Mouse (Mus musculus) adrenal gland, postnatal 36 days (tissue): ENCODE data around the gene Ly9. TPM values are rescaled to one million over a fixed set of nuclear protein-coding genes. Genes with fewer than 3 reads are reported as not detected.
A peak's percentile ranks its signal among the peaks of the same experiment; 100 is the strongest.

ENCODE experiments used
- DNase-seq, 2 experiments: peaks; one replicate each; pipeline ENCODE4 v3.0.0; 2021; ENCODE audit warnings: mixed read lengths in 1 of 2
- long read RNA-seq, 2 experiments: library from polyadenylated mRNA; stranded (forward); transcript quantifications; one replicate each; pipeline ENCODE4 v2.0.0; 2021; ENCODE audit warnings: borderline sequencing depth in 2 of 2
- total RNA-seq, 2 experiments: library from RNA; stranded (reverse); gene quantifications; 2 replicates each; pipeline ENCODE4 v1.2.3; 2021

The Ly9 gene
- 1 to 10 TPM in 1 of 2 experiments, under 1 TPM in 1; 0.49 to 1.4 TPM for total RNA-seq
- long read RNA-seq, experiment 1 = 0 reads
- long read RNA-seq, experiment 2 = 0 reads

DNA sequence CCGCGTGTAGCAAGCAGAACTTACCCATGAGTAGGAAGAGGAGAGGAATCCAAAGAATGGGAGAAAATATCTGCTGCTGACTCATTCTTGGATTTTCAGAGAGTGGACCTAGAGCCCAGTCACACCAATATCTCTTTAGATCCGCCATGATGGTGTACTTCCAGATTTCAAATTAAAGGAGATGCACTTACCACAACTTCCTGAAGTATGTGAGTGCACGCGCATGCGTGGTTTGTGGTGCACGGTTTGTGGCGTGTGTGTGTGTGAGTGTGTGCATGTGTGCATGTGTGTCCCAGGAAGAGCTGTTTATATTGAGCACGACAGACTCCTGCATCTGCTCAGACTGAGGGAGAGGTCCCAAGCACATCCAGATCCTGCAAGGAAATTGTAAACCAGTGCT lies at the start of gene Ly9:
TSS of gene Ly9 (minus strand) at position 235 of the 400 bp plus-strand sequence.
- peak in 1 of 2 experiments; percentile 16 for DNase-seq

DNA sequence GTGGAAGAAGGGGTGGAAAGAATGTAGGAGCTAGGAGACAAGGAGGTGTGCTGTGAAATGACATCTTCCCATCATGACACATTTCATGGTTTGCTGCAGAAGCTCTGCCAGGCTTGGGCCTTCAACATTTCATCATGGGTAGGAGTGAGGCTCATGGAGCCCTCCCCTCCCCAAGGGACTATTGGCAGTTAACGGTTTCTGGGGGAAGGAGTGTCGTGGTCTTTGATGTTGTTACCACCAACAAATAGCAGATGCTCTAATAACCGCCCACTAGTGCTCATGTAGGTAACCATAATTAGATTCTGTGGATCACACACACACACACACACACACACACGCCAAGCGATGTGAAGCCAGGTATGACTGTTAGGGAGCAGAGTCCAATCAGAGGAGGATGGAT lies 45.5 kb upstream of the Ly9 start, which contains the start of gene Slamf7:
TSS of gene Slamf7 (minus strand) at position 302 of the 400 bp plus-strand sequence.
- DNase-seq = no peak

DNA sequence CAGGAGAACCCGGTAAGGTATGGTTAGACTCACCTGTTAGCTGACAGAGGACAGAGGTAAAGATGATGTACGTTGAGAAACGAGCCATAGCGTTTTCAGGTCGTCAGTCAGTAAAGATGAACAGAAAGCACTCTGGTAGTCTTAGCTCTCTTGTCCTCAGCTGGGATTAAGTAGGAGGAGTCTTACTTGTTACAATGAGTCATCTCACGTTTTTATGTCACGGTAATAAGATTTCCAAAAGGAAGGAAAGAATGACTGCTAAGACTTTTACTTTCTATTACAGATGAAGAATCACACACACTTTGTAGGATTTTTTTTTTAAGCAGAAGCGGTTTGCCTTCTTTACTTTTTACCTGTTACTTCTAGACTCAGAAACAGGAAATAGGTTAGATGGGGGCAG lies 41.6 kb upstream of the Ly9 start:
- no peak for DNase-seq

DNA sequence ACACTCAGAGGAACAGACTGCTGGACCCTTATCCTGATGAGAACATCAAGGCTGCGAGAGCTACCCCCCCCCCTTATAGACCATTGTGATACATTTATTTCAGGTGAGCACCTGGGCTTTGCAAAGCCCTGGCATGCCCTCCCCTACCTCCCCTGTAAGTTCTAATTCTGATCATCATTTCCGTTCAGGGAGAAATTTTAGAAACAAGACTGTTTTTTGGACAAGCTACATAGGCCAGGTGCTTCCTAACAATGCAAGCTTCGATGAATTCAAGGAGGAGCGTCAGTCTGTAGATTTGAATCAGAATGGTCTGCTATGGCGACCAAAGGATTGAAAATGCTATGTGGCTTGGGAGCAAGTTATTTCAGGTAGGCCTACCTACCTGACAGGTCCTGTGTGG lies 40.5 kb upstream of the Ly9 start:
- DNase-seq = no peak

DNA sequence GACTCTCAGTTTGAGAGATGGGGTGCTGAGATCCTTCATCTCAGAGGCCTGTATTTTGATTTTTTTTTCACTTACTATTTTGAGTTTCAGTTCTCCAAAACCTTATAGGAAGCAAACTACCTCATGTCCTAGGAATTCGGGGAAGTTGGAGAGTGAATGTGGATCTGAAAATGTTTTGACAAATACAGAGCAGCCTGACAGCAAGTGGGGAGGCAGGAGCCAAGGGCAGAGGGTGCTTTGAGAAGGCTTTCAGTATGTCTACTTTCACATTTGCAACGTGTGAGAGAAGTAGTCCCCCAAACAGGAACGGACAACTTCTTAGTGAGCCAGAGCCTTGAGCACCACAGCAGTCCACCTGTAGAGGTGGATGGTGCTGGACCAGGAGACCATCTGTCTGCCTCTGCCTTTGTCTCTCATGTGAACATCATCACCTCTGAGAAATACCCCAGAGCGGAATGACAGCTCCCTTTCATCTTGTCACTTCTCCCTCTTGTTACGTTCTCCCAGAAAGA lies 39.3 kb upstream of the Ly9 start:
- DNase-seq = no peak

DNA sequence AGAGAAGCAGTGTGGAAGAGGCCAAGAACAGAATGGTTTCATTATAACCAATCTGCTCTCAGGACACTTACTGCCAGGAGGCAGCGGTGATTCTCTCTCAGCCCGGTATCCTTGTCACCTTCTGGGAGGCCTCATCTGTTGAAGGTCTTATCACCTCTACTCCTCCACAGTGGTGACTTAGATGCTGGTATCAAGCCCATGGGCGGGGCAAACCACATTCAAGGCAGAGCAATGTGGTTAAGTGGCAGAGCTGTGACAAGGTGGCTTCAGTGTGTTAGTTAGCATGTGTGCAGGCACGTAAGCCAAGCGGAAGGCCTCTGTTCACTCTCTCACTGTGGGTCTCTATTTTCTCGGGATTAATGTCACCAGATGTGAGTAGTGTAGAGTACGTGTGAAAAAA lies 36.4 kb upstream of the Ly9 start:
- DNase-seq = no peak

DNA sequence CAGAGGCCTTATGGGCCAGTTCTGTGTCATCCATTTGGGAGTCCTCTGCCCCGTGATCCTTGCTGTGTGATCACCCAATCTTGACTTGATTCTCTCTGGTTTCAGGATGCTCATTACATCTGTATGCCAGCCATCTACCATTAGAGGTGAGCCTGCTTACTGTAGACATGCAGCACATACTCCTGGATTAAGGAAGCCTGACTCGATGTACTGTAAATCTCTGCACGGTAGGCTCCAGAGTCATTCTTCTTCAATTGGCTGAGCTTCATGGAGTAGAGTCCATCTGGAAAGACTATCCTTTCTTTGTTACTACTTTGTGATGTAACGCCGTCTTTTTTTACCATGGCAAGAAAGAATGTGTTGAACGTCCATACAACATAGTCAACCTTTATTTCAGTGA lies 33.6 kb upstream of the Ly9 start:
- no peak for DNase-seq

DNA sequence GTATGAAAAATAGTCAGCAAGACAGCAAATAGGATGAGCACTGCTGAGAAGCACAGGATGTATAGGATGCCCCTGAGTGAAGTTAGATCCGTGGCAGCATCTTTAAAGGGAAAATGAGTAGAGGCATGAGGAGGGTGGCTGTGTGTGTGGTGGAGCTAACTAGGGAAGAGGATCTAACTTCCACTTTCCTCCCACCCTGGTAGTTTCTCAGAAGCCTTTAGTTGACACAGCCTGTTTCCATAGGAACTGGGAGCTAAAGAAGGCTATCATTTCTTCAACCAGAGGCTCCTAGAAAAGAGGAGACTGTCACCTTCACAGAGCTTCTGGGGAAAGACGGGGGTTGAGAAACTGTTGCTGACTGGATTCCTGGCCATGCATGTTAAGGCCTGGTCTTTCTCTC lies 31.5 kb upstream of the Ly9 start:
- no peak for DNase-seq

DNA sequence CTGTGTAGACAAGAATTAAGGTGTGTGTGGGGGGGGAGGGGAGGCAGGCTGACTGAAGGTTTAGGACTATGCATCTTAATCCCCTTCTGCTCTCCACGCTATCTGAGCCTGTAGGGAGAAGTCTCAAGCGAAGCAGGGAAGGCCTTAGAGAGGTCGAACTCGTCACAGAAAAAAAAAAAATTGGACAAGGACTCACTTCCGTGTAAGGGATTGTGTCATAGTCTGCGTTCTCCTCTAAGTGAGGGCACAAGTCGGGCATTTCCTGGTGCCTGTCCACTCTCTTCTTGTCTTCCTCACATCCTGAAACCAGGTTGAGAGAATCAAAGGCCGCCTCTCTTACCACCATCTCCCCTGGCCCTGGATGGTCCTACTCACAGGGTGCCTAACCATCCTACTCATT lies 29.9 kb upstream of the Ly9 start:
- no peak for DNase-seq

DNA sequence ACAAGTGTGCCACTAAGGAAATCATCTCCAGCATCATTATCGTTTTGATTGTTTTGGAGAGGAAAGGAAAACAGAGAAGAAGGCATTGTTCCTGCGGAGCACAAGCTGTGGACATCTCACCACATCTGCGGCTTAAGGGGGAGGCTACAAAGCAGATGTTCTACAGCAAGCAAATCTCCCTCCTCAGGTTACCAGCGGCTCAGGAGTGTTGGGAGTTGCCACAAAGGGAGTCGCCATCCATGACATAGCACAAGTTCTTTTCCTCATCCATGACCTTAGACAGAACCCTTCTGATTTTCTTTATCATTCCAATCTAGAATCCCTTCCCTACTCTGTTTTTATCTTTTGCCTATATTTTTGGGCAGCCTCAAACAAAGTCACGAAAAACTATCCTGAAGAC lies 28.5 kb upstream of the Ly9 start:
- no peak for DNase-seq

DNA sequence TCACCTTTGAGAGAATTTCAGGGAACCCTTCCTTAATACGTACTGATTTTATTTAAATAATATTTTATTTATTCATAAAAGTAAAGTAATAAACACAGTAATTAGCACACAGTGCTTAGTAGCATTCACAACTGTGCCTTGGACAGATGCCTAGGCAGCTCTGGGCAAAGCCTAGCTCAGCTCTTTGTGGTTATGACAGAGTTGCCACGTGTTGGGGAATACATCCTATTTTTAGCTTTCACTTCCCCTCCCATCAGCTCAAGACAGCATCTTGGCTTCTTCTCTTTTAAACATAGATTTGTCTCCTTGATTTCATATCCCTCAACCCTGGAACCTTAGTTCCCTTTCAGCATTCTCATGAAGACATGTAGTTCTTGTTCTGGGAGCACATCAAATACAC lies 24.2 kb upstream of the Ly9 start:
- peak in 1 of 2 experiments; percentile 15 for DNase-seq

DNA sequence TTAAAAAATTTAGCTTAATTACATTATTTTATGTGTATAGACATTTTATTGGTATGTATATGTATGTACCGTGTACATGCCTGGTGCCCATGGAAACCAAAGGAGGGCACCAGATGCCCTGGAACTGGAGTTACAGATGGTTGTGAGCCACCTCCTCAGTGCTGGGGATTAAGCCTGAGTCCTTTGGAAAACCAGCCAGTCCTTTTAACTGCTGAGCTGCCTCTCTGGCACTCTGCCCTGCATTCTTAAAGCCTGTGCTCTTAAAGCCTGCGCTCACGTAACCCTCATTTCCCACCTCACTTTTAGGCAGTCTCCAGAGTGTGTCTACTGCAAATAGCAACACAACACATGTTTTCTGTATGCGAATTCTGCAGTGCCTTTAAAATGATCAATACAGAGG lies 23.7 kb upstream of the Ly9 start:
- DNase-seq = no peak

DNA sequence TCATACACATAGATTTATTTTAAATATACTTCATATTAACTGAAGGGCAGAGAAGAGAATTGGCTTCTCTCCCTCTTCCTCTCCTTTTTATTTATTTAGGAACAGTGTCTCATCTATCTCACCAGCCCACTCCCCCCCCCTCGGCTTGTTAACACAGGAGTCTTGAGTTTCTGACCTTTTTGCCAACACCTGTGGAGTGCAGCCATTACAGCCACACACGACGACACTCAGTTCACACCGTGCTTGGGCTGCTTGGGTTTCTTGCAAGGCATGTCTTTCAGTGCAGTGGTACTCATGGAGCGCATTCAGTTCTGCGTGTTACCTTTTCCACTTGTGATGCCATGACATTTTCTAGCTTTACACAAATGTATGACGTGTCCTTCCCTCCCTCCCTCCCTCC lies 22.8 kb upstream of the Ly9 start:
- no peak for DNase-seq

DNA sequence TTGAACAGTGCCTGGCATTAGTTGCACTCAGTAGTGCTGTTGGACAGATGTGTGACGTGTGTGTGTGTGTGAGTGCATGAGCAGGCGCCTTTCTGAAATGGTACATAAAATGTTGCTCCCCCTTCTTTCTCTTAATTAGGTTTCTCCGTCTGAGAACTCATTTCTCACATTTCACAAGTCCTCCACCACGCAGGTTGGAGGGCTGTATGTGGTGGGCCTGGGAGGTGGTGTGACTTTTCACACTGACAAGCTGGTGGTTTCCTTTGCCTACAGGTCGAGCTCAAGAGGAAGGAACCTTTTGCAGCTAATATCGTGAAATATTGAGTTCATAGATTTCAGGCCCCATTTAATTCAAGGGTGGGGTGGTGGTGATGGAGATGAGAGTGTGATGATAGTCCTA lies 22.0 kb upstream of the Ly9 start:
- no peak for DNase-seq

DNA sequence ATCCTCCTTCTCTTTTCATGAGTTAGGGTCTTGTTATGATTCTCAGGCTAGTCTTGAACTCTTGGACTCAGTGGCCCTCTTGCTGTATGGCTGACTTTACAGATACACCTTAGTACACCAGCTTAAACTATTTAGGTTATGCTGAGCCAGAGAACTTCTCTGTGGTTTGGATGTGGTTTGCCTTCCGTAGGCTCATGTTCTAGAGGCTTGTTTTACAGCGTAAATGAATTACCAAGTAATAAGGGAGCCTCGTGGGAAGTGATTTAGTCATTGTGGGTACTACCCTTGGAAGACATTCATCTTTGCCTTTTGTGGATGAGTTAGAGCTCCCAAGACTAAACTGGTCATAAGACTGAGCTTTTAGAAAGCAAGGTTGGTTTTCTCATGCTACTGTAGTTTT lies 20.6 kb upstream of the Ly9 start:
- DNase-seq = no peak

DNA sequence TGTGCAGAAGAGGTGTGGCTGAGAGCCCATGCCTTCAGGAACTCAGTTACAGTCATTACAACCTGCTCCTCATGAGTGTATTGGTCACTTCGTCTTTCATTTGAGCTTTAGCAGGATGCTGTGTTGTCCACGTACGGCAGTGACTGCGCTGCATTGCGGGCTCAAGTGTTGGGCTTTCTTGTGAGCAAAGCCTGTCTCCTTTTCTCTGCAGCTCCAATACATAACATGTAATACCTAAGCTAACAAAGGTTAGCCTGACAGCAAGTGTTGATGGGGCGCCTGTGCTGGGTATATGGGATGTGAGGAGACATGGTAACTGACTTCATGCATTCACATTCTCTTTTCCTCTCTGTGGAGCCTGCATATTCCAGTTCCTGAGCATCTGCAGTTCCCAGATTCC lies 12.9 kb upstream of the Ly9 start:
- DNase-seq = no peak

DNA sequence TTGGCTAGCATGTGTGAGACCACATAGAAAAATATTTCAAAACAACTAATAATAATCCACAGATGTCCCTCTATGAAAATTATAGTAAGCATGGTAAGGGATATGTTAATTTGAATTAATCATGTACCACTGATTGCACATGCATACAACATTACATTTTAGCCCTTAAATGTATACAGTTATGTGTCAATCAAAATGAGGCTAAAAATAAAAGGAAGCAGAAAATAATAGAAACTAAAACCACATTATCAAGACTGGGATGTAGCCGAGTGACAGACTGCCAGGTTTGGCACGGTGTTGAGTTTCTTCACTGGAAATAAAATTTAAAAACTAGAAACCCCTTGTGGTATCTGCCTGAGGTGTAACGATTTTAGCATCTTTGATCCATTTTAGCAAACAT lies 12.4 kb upstream of the Ly9 start:
- no peak for DNase-seq

DNA sequence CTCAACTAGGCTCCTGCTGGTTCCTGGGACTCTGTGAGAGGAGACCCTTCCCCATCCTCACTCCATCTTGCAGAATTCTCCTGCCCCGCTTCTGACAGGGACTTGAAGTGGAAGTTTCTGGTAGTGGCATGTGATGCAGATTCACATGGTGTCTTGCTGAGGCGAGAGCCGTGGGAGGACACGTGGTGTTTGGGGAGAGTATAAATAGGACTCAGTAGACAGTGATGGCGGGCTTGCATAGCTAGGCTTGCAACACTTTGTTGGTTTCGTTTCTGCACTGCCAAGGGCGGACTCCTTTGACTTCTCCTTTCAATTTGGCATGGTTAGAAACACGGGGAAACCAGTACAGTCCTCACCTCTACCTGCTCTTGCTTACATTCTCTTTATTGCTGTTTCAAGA lies 11.8 kb upstream of the Ly9 start:
- DNase-seq = peak in 1 of 2 experiments; percentile 5

DNA sequence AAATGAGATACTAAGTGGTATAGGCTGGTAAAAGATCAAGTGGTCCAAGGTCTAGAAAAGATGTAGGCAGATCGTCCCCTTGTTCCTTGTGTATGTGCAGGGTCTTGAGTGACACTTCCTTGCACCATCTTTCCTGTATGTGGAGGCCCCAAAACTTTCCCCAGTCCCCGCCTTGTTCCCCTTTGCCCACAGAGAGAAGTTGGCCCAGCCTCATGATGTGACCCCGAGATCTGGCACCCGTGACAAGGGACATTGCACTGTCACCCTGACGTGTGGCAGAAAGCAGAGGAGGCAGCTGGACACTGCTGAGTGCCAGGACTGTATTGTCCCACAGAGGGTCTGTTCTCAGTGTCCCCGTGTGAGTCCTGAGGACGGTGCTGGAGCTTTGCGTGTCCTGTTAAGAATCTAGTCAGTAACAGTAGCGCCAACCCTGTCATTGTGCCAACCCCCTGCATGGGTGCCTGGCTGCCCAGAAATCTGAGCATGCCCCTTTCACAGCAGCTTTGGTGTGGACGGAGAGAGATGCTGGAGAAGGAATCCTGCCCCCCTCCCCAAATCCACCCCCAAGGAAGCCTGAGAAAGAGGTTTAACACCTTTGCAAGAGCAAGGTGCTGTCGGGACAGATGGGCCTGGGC lies 9.8 kb upstream of the Ly9 start:
- no peak for DNase-seq

DNA sequence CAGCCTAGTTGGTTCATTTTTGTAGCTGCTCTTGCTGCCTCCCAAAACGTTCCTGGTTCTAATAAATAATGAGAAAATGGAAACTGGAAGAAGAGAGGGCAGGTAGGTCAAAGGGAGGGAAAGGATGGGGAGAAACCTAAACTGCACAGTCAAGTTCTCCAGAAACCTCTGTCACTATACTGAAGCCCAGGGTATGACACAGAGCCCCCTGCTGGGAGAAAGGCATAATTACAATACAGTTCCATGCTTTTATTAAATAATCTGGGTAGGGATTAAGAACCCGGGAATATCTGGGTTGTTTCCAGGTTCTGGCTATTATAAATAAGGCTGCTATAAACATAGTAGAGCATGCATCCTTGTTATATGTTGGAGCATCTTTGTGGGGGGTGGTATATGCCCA lies 6.8 kb upstream of the Ly9 start:
- DNase-seq = no peak

DNA sequence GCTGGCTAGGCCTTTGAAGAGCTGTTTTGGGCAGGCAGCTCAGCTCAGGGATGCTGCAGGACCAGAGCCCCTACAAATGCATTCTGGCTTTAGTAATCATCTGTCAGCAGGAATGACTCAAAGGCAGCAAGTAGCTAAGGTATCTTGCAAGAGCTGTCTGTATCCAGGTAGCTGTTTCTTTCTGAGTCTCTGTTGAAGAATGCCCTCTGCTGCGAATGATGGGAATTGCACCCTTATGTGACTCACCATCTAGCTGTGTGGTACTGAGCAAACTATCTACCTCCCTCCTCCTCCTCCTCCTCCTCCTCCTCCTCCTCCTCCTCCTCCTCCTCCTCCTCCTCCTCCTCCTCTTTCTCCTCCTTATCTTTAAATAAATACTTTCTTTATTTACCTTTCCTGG lies 3.6 kb upstream of the Ly9 start:
- DNase-seq = peak in 1 of 2 experiments; percentile 20

DNA sequence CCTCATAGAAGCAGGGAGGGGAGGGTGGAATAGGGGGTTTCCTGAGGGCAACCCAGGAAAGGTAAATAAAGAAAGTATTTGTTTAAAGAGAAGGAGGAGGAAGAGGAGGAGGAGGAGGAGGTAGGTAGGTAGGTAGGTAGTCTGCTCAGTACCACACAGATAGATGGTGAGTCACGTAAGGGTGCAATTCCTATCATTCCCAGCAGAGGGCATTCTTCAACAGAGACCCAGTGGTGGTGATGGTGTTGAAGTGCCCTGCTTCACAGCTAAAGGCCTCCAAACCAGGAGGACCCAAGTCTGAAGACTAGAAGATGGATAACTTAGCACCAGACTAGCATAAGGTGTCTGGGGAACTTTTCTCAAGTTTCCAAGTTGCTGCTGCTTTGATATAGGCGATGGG lies 2.8 kb upstream of the Ly9 start:
- no peak for DNase-seq

DNA sequence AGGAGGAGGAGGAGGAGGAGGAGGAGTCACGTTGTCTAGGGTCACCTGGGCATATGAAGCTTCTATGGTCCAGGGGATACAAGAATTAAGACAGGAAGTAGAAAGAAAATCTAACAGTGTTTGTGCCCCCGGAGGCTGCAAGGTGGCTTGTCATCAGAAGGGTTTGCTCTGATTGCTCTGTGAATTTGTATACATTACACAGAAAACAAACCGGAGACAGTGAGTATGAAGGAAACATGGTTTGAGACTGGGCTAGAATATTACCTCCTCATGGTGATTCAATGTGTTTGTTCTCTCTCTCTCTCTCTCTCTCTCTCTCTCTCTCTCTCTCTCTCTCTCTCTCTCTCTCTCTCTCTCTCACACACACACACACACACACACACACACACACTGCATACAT lies 554 bp downstream of the Ly9 start:
- DNase-seq = no peak

DNA sequence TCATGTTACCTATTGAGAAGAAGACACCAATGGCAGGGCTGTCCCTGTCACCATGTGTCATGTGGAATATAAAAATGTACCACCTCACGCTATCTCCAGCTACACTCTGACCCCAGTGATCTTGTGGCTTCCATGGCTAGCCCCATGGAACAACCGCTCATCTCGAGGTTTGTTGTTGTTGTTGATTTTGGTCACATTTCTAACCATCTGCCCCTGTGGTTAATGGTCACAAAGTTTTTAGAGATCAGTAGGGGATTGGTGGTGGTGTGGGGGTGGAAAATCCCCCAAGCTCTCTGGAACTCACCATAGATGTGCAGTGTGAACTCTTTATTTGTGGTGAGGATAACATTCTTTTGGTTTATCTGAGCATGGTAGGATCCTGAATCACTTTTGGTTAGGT lies 2.5 kb downstream of the Ly9 start:
- DNase-seq = no peak

DNA sequence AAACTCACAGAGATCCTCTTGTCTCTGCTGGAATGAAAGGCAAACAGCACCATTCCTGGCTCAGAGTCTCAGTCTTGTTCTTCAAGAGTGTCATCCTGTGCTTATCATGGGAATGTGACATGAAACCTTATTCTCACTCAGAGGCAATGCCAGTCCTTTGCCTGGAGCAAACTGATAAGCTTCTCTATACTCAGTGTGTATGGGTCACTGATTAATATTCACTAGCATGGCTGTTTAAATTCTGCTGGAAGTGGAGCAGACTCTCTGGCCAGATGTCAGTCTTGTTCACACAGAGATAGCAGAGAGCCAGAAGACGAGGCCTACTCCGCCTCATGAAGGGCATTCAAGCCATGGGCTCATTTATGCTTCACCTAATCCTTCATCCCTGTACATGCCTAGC lies 22.6 kb downstream of the Ly9 start:
- no peak for DNase-seq
